Mouse (Mus musculus) midbrain, embryonic 11.5 days (tissue): Measurements from ENCODE around the gene Tnk2. TPM values are rescaled to one million over a fixed set of nuclear protein-coding genes. Genes with fewer than 3 reads are reported as not detected.
A peak's percentile ranks its signal among the peaks of the same experiment; 100 is the strongest.

Source experiments
- ATAC-seq: fragments of 200-750 bp; cut with Nextera tagmentation; 2 replicates; pipeline ENCODE4 v1.8.0; 2017; ENCODE audit warnings: moderate TSS enrichment, moderate library complexity; ENCODE audit not compliant: low FRiP score
- DNase-seq: peaks from one replicate; pipeline ENCODE4 v3.0.0; 2015; ENCODE audit warnings: low spot score; ENCODE audit errors: missing footprints
- H3K27ac ChIP-seq: fragments of 300-500 bp; sonication (generic); 2 replicates; pipeline ENCODE4 v1.5.1; 2014; ENCODE audit warnings: low read depth, low read length
- H3K27me3 ChIP-seq: fragments of 300-500 bp; sonication (generic); 2 replicates; pipeline ENCODE4 v1.6.1; 2014; ENCODE audit warnings: mild to moderate bottlenecking, low read length, moderate library complexity, mixed read lengths; ENCODE audit not compliant: control insufficient read depth, insufficient read depth
- H3K36me3 ChIP-seq: fragments of 300-500 bp; sonication (generic); 2 replicates; pipeline ENCODE4 v1.6.1; 2014; ENCODE audit warnings: mild to moderate bottlenecking, low read length, moderate library complexity, mixed read lengths; ENCODE audit not compliant: control insufficient read depth, insufficient read depth
- H3K4me1 ChIP-seq: fragments of 300-500 bp; sonication (generic); 2 replicates; pipeline ENCODE4 v1.6.1; 2014; ENCODE audit warnings: low read length; ENCODE audit not compliant: control insufficient read depth, insufficient read depth
- H3K4me2 ChIP-seq: fragments of 300-500 bp; sonication (generic); 2 replicates; pipeline ENCODE4 v1.6.1; 2014; ENCODE audit warnings: mild to moderate bottlenecking, moderate library complexity
- H3K4me3 ChIP-seq: fragments of 300-500 bp; sonication (generic); 2 replicates; pipeline ENCODE4 v1.5.1; 2014; ENCODE audit warnings: low read depth, low read length
- H3K9ac ChIP-seq: fragments of 300-500 bp; sonication (generic); 2 replicates; pipeline ENCODE4 v1.6.1; 2014; ENCODE audit warnings: low read length
- H3K9me3 ChIP-seq: fragments of 300-500 bp; sonication (generic); 2 replicates; pipeline ENCODE4 v1.6.1; 2016; ENCODE audit warnings: low read length; ENCODE audit not compliant: control insufficient read depth
- WGBS: fragments of 180-500 bp; shearing (Covaris S2); extraction: QIAGEN DNeasy Blood & Tissue Kit; methylation state at CpG from one replicate; pipeline ENCODE4 v1.1.7; 2014; 5-methylcytosine and 5-hydroxymethylcytosine counted together
- polyA plus RNA-seq: library from polyadenylated mRNA; unstranded; fragments of >200 nt; fragmentation: Nextera tagmentation; extraction: Ambion mirVana; gene quantifications from 2 replicates; pipeline ENCODE4 v1.2.1, GENCODE M21; 2014

Tnk2 gene
- polyA plus RNA-seq, 1 experiment from 2014 or later: 6.6 TPM

DNA sequence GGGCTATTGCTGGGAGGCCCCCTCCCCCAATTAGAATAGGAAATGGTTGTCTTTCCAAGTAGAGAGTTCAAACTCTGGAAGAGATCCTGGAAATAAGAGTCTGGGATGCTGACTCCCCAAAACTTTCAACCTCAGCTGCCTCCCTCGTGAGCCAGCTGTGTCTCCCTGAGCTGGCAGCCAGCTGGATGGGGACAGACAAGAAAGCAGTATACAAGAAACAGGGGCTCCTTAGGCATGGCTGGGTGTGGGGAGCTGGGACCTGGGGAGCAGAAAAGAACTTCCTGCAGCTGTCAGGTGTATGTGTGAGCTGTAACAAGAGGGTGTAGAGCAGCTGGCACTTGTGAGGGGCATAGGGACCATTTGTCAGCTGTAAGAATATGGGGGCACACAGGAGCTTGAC is 16.4 kb downstream of the Tnk2 start:
- no peaks in the 10 kb centered on the region for H3K27me3 ChIP-seq
- no peaks in the 10 kb centered on the region for H3K36me3 ChIP-seq
- H3K27ac ChIP-seq: no peak overlapping the region; the same call in 1 of the 2 replicates
- no peak overlapping the region for H3K4me3 ChIP-seq
- WGBS: 76% methylated on average over 1 of the region's 1 CpGs
- peaks cover 39% of the 10 kb centered on the region for H3K4me1 ChIP-seq
- H3K9ac ChIP-seq: no peak overlapping the region
- H3K9me3 ChIP-seq: no peaks in the 10 kb centered on the region
- no peak overlapping the region for H3K4me2 ChIP-seq
- DNase-seq (no peak), ATAC-seq (no peak)

DNA sequence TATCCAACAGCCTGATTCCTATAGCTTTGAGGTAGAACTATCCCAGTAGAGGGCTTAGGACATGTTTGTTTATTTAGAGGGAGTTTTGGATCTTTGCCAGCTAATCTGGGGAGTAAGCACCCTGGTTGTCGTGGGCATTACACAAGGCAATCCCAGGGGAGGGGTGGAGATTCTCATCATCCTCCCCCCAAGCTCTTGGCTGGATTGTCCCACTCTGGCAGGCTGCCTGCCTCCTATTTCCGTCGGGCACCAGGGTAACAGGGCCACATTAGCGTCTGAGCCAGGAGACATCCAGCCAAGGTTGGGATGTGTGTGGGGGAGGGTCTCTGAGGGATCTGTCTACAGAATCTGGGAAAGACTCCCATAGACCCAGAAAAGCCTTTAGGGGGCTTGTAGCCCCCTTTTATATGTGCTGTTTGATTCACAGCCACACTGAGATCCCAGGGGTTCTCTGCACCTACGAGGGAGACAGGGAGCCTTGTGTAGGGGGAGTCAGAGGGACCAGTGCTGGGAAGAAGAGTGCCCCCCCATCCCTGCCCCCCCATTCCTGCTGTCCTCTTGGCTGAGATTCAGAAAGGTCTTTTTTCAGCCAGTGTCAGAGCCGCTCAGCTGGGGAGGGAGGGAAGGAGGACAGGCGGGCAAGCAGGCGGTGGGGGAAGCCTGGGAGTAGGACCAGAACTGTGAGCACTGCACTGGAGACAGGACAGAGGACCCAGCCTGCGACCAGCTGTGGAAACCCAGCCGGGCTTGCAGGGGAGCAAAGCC is 17.1 kb downstream of the Tnk2 start:
- no peaks in the 10 kb centered on the region for H3K36me3 ChIP-seq
- no peak overlapping the region for H3K4me3 ChIP-seq
- peak overlapping the region; percentile 49 for H3K9ac ChIP-seq
- H3K27ac ChIP-seq: 0 out of 2 replicates have a peak overlapping the region, but pooled peaks have one; percentile 20
- H3K4me1 ChIP-seq: peaks cover 39% of the 10 kb centered on the region
- H3K9me3 ChIP-seq: no peaks in the 10 kb centered on the region
- H3K4me2 ChIP-seq: no peak overlapping the region
- H3K27me3 ChIP-seq: no peaks in the 10 kb centered on the region
- 32% methylated on average over 10 of the region's 10 CpGs for WGBS
- ATAC-seq (no peak), DNase-seq (peak; percentile 90)

DNA sequence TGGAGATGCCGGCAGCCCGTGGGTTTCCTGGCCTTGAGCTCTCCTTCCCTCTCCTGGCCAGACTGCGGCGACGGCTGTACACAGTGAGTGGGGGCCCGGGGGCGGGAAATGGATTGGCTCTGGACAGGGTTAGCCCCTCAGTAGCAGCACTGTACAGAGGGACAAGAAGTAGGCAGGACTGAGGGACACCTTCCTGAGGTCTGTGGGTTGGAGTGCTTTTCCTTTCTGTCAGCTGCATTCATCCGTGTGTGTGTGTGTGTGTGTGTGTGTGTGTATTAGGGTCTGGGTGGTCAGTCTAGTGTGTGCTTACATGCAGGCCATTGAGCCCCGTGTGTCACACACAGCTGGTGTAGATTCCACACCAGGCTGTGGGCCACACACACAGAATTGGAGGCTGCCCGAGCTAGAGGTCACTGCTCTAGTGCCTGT is 17.8 kb downstream of the Tnk2 start:
- Histone ChIP-seq H3K4me1 (peaks cover 47% of the 10 kb centered on the region), H3K27ac (peak overlapping the region; percentile 20; the same call in 1 of the 2 replicates), H3K36me3 (no peaks in the 10 kb centered on the region), H3K4me3 (no peak overlapping the region), H3K27me3 (no peaks in the 10 kb centered on the region), H3K9ac (peak overlapping the region; percentile 49), H3K9me3 (no peaks in the 10 kb centered on the region), H3K4me2 (no peak overlapping the region)
- ATAC-seq (peak; percentile 25; the same call in 1 of the 2 replicates), DNase-seq (no peak)
- 59% methylated on average over 10 of the region's 10 CpGs for WGBS

DNA sequence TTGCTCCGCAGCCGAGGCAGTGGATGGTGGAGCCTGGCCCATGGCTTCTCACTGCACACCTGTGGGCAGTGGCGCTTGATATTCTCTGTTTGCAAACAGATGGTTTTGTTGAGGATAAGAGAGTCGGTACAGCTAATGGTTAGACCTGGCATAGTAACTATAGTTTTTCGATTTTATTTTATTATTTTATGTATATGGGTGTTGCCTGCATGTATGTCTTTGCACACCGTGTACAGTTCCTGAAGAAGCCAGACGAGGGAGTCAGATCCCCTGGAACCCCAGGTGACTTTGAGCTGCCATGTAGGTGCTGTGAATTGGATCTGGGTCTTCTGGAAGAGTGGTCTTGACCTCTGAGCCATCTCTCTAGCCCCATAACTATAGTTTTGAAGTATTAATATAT is 18.7 kb downstream of the Tnk2 start:
- Histone ChIP-seq H3K27ac (no peak overlapping the region), H3K36me3 (no peaks in the 10 kb centered on the region), H3K9ac (peak overlapping the region; percentile 4; the same call in 1 of the 2 replicates), H3K27me3 (no peaks in the 10 kb centered on the region), H3K4me3 (no peak overlapping the region), H3K4me1 (peaks cover 55% of the 10 kb centered on the region), H3K9me3 (no peaks in the 10 kb centered on the region), H3K4me2 (no peak overlapping the region)
- ATAC-seq: no peak
- 89% methylated on average over 7 of the region's 7 CpGs for WGBS
- no peak for DNase-seq

DNA sequence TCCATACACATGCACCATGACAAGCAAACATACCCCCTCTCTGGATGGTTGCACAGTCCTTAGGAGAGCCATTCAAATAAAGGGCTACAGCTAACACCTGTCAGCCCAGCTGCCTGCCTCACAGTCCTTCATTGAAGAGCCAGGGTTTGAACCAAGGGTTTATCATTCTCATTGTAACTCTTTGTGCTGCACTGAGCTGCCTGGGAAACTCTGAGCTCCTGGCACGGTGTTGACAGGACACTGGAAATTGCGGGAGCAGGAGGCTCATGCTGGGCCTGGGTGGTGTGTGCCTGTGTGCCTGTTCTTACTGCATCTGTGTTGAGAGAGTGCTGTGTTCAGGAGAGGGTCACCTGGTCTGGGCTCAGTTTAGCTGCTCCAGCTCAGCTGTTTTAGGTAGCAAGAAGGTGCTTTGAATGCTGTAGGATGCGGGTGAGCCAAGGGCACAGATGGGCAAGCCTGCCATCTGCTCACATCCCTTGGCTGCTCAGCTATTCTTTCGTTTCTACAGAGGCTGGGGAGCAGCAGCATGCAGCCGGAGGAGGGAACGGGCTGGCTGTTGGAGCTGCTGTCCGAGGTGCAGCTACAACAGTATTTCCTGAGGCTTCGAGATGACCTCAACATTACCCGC is 19.7 kb downstream of the Tnk2 start:
- Histone ChIP-seq H3K9ac (no peak overlapping the region), H3K4me3 (no peak overlapping the region), H3K27ac (no peak overlapping the region), H3K36me3 (no peaks in the 10 kb centered on the region; the same call in 1 of the 2 replicates), H3K27me3 (no peaks in the 10 kb centered on the region), H3K9me3 (no peaks in the 10 kb centered on the region), H3K4me2 (no peak overlapping the region), H3K4me1 (peaks cover 56% of the 10 kb centered on the region)
- no peak for ATAC-seq
- 78% methylated on average over 9 of the region's 9 CpGs for WGBS
- no peak for DNase-seq

DNA sequence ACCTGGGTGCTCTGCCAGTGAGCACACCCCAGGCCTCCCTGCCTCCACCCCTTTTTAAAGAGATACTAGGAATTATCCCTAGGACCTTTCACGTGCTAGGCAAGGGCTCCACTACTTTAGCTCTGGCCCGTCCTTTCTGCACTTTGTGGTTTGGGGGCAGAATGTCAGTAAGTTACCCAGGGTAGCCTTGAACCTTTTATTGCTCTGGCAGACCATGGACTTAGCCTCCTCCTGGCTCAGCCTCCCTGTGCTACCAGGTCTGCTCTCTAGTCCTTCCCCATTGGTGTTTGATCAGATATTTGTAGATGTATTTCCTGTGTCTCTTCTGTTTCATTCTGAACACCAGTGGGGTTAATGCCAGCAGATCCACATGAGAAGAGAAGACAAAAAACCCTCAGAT is 20.5 kb downstream of the Tnk2 start:
- no peak overlapping the region for H3K4me2 ChIP-seq
- no peak overlapping the region for H3K9ac ChIP-seq
- H3K4me3 ChIP-seq: no peak overlapping the region
- 70% methylated on average over 2 of the region's 2 CpGs for WGBS
- DNase-seq: no peak
- no peak overlapping the region for H3K27ac ChIP-seq
- no peaks in the 10 kb centered on the region for H3K9me3 ChIP-seq
- H3K27me3 ChIP-seq: no peaks in the 10 kb centered on the region
- no peak for ATAC-seq
- peaks cover 48% of the 10 kb centered on the region for H3K4me1 ChIP-seq
- no peaks in the 10 kb centered on the region; the same call in 1 of the 2 replicates for H3K36me3 ChIP-seq

DNA sequence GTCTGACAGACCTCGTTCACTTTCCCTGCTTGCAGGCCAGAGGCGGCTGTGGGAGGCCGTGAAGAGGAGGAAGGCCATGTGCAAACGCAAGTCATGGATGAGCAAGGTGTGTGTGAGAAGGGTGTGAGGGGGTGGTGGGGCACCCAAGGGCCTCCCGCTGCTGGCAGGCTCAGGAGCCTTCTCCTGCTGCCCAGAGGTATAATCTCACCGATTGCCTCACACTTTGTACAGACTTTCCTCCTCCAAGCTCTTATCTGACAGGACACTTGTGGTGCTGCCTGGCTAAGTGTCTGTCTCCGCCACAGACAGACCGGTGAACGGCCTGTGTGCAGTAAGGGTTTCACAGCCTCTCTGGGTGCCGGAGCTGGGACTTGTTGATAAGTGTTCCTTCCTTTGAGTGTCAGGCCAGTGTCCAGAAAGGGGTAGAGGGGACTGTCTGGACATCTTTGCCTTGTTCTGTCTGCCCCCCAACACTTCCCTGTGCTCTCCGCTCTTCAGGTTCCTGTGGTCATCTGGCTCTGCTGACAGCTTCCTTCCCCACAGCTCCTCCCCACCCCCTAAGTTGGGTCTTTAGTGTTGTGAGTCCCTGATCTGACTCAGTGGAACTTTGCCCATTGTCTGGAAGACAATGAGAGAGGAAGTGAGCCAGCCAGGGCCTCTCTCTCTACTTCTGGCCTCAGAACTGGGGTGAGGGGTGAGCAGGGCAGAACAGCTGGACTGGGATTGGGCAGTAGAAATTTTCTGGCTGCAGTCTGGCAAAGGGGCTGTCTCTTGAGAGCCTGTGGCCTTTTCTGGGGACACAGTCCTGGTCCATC is 22.4 kb downstream of the Tnk2 start:
- peaks cover 3% of the 10 kb centered on the region for H3K36me3 ChIP-seq
- no peak overlapping the region for H3K4me2 ChIP-seq
- peak; percentile 47; the same call in 1 of the 2 replicates for ATAC-seq

DNA sequence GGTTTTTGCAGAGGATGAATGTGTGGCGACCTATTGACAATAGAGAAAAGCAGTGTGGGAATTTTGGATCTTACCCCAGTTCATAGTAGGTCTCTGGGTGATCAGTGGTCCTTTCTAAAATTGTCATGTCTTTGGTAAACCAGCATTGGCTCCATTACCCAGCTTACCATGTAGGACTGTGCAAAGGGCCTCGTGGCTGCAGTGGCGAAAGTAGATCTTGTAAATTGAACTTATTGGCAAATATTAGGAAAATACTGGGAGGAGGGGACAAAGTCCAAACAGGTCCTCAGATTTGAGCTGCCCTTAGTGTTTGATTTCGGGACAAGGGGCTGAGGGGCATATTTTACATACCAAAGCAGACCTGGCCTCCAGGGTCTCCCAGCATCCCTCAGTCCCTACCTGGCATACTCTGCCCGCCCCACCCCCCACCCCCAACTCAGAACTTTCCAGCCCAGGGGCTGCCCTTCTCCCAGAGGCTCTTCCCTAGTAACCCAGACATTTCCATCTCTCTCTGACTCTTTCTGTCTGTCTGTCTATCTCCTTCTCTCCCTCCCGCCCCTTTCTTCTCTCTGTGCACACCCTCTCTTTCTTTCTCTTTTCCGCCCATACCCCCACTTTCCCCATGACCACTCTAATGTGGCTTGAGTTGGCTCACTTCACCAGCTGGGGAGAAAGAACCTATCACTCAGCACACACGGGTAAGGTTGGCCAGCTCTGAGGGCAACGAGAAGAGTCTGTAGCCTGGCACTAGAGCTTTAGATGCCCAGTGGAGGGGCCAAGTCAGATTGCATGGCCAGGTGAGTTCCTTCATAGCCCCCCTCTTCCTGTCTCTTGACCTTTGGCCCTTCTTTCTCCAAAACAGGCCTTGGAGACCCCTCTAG is 23.2 kb downstream of the Tnk2 start:
- Histone ChIP-seq H3K27me3 (no peaks in the 10 kb centered on the region), H3K27ac (peak overlapping the region; percentile 8), H3K9ac (no peak overlapping the region; the same call in 1 of the 2 replicates), H3K36me3 (peaks cover 3% of the 10 kb centered on the region), H3K4me3 (no peak overlapping the region), H3K4me2 (no peak overlapping the region), H3K9me3 (no peaks in the 10 kb centered on the region), H3K4me1 (peaks cover 23% of the 10 kb centered on the region)
- DNase-seq: no peak
- ATAC-seq: no peak
- WGBS: 61% methylated on average over 9 of the region's 9 CpGs

More for the DNA sequence above, 22.4 kb downstream of the Tnk2 start:
- H3K27me3 ChIP-seq: no peaks in the 10 kb centered on the region
- peaks cover 31% of the 10 kb centered on the region for H3K4me1 ChIP-seq
- H3K9ac ChIP-seq: no peak overlapping the region
- 50% methylated on average over 11 of the region's 11 CpGs for WGBS
- peak overlapping the region; percentile 8 for H3K27ac ChIP-seq
- no peak overlapping the region for H3K4me3 ChIP-seq
- no peaks in the 10 kb centered on the region for H3K9me3 ChIP-seq
- no peak for DNase-seq
